Mouse (Mus musculus): ENCODE measurements around the gene 1600014C10Rik. TPM values are rescaled to one million over a fixed set of nuclear protein-coding genes. Genes with fewer than 3 reads are reported as not detected.

Gene 1600014C10Rik
- polyA plus RNA-seq, 2 experiments, result 4.7 to 10.3 TPM

- 23% methylated on average over 5 of the region's 5 CpGs for WGBS (ENCODE audit: insufficient replicate concordance)
- no peak for TF ChIP-seq CTCF (IDR thresholded peaks at IDR 0.05; ENCODE audit: low read depth)
- TF ChIP-seq EP300 (IDR thresholded peaks at IDR 0.05; ENCODE audit: low read depth), result no peak
- no peaks in the 10 kb centered on the region for H3K4me1 ChIP-seq (replicated peaks; ENCODE audit: control insufficient read depth in 2 of 2, insufficient read depth in 2 of 2, low read length in 1 of 2)
- DNase-seq (ENCODE audit: low read depth in 3 of 3, low spot score in 3 of 3) (no peak), ATAC-seq (ENCODE audit: insufficient read depth) (no peak)
- no peaks in the 10 kb centered on the region for H3K36me3 ChIP-seq (replicated peaks; ENCODE audit: control insufficient read depth, insufficient read depth, low read depth)
- H3K4me2 ChIP-seq (ENCODE audit: low read depth), result no peak overlapping the region
- H3K27me3 ChIP-seq (ENCODE audit: control insufficient read depth, insufficient read depth, low read length), result no peaks in the 10 kb centered on the region
- no peaks in the 10 kb centered on the region for H3K9me3 ChIP-seq (ENCODE audit: control insufficient read depth, low read length)
- H3K9ac ChIP-seq (replicated peaks), result no peak overlapping the region
- H3K27ac ChIP-seq, result no peak overlapping the region
- H3K4me3 ChIP-seq (ENCODE audit: insufficient read depth in 1 of 2, low read depth in 2 of 2, low read length in 2 of 2), result no peak overlapping the region
These were observed 31.6 kb downstream of the 1600014C10Rik start for GRCm38 (mm10) chr7:38214473-38215214.

GRCm38 (mm10) chr7:38215281-38215680 is 32.3 kb downstream of the 1600014C10Rik start:
- H3K4me2 ChIP-seq (ENCODE audit: low read depth), result no peak overlapping the region
- H3K4me1 ChIP-seq (replicated peaks; ENCODE audit: control insufficient read depth in 2 of 2, insufficient read depth in 2 of 2, low read length in 1 of 2), result no peaks in the 10 kb centered on the region
- DNase-seq (ENCODE audit: low read depth in 3 of 3, low spot score in 3 of 3), result no peak
- WGBS (ENCODE audit: insufficient replicate concordance), result 50% methylated on average over 7 of the region's 7 CpGs
- H3K27ac ChIP-seq, result no peak overlapping the region
- H3K9me3 ChIP-seq (ENCODE audit: control insufficient read depth, low read length), result no peaks in the 10 kb centered on the region
- H3K4me3 ChIP-seq (ENCODE audit: insufficient read depth in 1 of 2, low read depth in 2 of 2, low read length in 2 of 2), result no peak overlapping the region
- H3K27me3 ChIP-seq (ENCODE audit: control insufficient read depth, insufficient read depth, low read length), result no peaks in the 10 kb centered on the region
- no peaks in the 10 kb centered on the region for H3K36me3 ChIP-seq (replicated peaks; ENCODE audit: control insufficient read depth, insufficient read depth, low read depth)
- TF ChIP-seq CTCF (IDR thresholded peaks at IDR 0.05; ENCODE audit: low read depth) (no peak), EP300 (IDR thresholded peaks at IDR 0.05; ENCODE audit: low read depth) (no peak)
- ATAC-seq (ENCODE audit: insufficient read depth), result no peak
- no peak overlapping the region for H3K9ac ChIP-seq (replicated peaks)

- Histone ChIP-seq H3K4me1 (replicated peaks; ENCODE audit: control insufficient read depth in 2 of 2, insufficient read depth in 2 of 2, low read length in 1 of 2) (no peaks in the 10 kb centered on the region), H3K4me2 (ENCODE audit: low read depth) (no peak overlapping the region), H3K9ac (replicated peaks) (no peak overlapping the region), H3K36me3 (replicated peaks; ENCODE audit: control insufficient read depth, insufficient read depth, low read depth) (no peaks in the 10 kb centered on the region), H3K9me3 (ENCODE audit: control insufficient read depth, low read length) (no peaks in the 10 kb centered on the region), H3K4me3 (ENCODE audit: insufficient read depth in 1 of 2, low read depth in 2 of 2, low read length in 2 of 2) (no peak overlapping the region), H3K27me3 (ENCODE audit: control insufficient read depth, insufficient read depth, low read length) (no peaks in the 10 kb centered on the region), H3K27ac (no peak overlapping the region)
- 73% methylated on average over 6 of the region's 6 CpGs for WGBS (ENCODE audit: insufficient replicate concordance)
- no peak for ATAC-seq (ENCODE audit: insufficient read depth)
- TF ChIP-seq CTCF (IDR thresholded peaks at IDR 0.05; ENCODE audit: low read depth), result no peak
- TF ChIP-seq EP300 (IDR thresholded peaks at IDR 0.05; ENCODE audit: low read depth), result no peak
- DNase-seq (ENCODE audit: low read depth in 3 of 3, low spot score in 3 of 3), result no peak
These were observed 32.7 kb downstream of the 1600014C10Rik start for GRCm38 (mm10) chr7:38215697-38216096.

GRCm38 (mm10) chr7:38217417-38218171 is 34.6 kb downstream of the 1600014C10Rik start:
- DNase-seq (ENCODE audit: low read depth in 3 of 3, low spot score in 3 of 3), result no peak
- no peak overlapping the region for H3K27ac ChIP-seq

GRCm38 (mm10) chr7:38218631-38219367 is 35.8 kb downstream of the 1600014C10Rik start:
- no peak for DNase-seq (ENCODE audit: low read depth in 3 of 3, low spot score in 3 of 3)
- H3K27me3 ChIP-seq (ENCODE audit: control insufficient read depth, insufficient read depth, low read length), result no peaks in the 10 kb centered on the region
- H3K4me1 ChIP-seq (replicated peaks; ENCODE audit: control insufficient read depth in 2 of 2, insufficient read depth in 2 of 2, low read length in 1 of 2), result no peaks in the 10 kb centered on the region
- no peaks in the 10 kb centered on the region for H3K9me3 ChIP-seq (ENCODE audit: control insufficient read depth, low read length)
- H3K36me3 ChIP-seq (replicated peaks; ENCODE audit: control insufficient read depth, insufficient read depth, low read depth), result no peaks in the 10 kb centered on the region
- ATAC-seq (ENCODE audit: insufficient read depth), result no peak
- no peak overlapping the region for H3K4me2 ChIP-seq (ENCODE audit: low read depth)
- H3K27ac ChIP-seq, result no peak overlapping the region
- no peak for TF ChIP-seq CTCF (IDR thresholded peaks at IDR 0.05; ENCODE audit: low read depth)
- no peak for TF ChIP-seq EP300 (IDR thresholded peaks at IDR 0.05; ENCODE audit: low read depth)
- no peak overlapping the region for H3K4me3 ChIP-seq (ENCODE audit: insufficient read depth in 1 of 2, low read depth in 2 of 2, low read length in 2 of 2)
- WGBS (ENCODE audit: insufficient replicate concordance), result 44% methylated on average over 8 of the region's 8 CpGs
- H3K9ac ChIP-seq (replicated peaks), result no peak overlapping the region

More at GRCm38 (mm10) chr7:38217417-38218171, 34.6 kb downstream of the 1600014C10Rik start:
- no peaks in the 10 kb centered on the region for H3K9me3 ChIP-seq (ENCODE audit: control insufficient read depth, low read length)
- H3K36me3 ChIP-seq (replicated peaks; ENCODE audit: control insufficient read depth, insufficient read depth, low read depth), result no peaks in the 10 kb centered on the region
- ATAC-seq (ENCODE audit: insufficient read depth), result no peak
- H3K4me3 ChIP-seq (ENCODE audit: insufficient read depth in 1 of 2, low read depth in 2 of 2, low read length in 2 of 2), result no peak overlapping the region
- TF ChIP-seq CTCF (IDR thresholded peaks at IDR 0.05; ENCODE audit: low read depth) (no peak), EP300 (IDR thresholded peaks at IDR 0.05; ENCODE audit: low read depth) (no peak)
- no peaks in the 10 kb centered on the region for H3K27me3 ChIP-seq (ENCODE audit: control insufficient read depth, insufficient read depth, low read length)
- no peaks in the 10 kb centered on the region for H3K4me1 ChIP-seq (replicated peaks; ENCODE audit: control insufficient read depth in 2 of 2, insufficient read depth in 2 of 2, low read length in 1 of 2)
- H3K9ac ChIP-seq (replicated peaks), result no peak overlapping the region
- whole genome bisulfite sequencing (ENCODE audit: insufficient replicate concordance), result 54% methylated on average over 5 of the region's 5 CpGs
- H3K4me2 ChIP-seq (ENCODE audit: low read depth), result no peak overlapping the region
